Mouse (Mus musculus) CH12.LX (cell line): ENCODE measurements around the gene Tmem255b. TPM values are rescaled to one million over a fixed set of nuclear protein-coding genes. Genes with fewer than 3 reads are reported as not detected.

Source experiments
- DNase-seq: peaks from one replicate; pipeline ENCODE4 v3.0.0-alpha.2; 2013; ENCODE audit errors: extremely low read depth
- H3K27ac ChIP-seq: 2 replicates; pipeline ENCODE4 v1.5.1; 2012; ENCODE audit warnings: low read depth, mild to moderate bottlenecking, control low read depth, moderate library complexity; ENCODE audit not compliant: insufficient read depth
- H3K27me3 ChIP-seq: replicated peaks from 2 replicates; pipeline ENCODE3; 2012; ENCODE audit warnings: inconsistent platforms
- H3K36me3 ChIP-seq, 2 experiments: replicated peaks in 1 of 2; 2 replicates each; pipeline versions ENCODE3 to v1.6.1; 2012; ENCODE audit warnings: inconsistent platforms in 1 of 2, low read length in 1 of 2, mild to moderate bottlenecking in 1 of 2, mixed read lengths in 1 of 2, moderate library complexity in 1 of 2; ENCODE audit not compliant: control insufficient read depth in 1 of 2, insufficient read depth in 1 of 2
- H3K4me1 ChIP-seq, 2 experiments: 2 replicates each; pipeline ENCODE4 v1.6.1; 2012; ENCODE audit warnings: inconsistent platforms in 1 of 2, moderate library complexity in 1 of 2; ENCODE audit not compliant: insufficient read depth in 2 of 2, control insufficient read depth in 1 of 2
- H3K4me2 ChIP-seq: 2 replicates; pipeline ENCODE4 v1.6.1; 2012; ENCODE audit warnings: low read depth, mild to moderate bottlenecking, control low read depth; ENCODE audit not compliant: poor library complexity, insufficient read depth, severe bottlenecking
- H3K4me3 ChIP-seq, 3 experiments: fragments of 150-350 bp in 1 of 3; sonication (generic) in 1 of 3; replicated peaks in 1 of 3; 2 replicates each; pipeline versions ENCODE3 to v1.5.1; 2011 to 2012; ENCODE audit warnings: low read depth in 2 of 3, low read length in 2 of 3, mild to moderate bottlenecking in 2 of 3, moderate library complexity in 2 of 3, control low read depth in 1 of 3, improper control_type of control experiment in 1 of 3, inconsistent platforms in 1 of 3, mixed read lengths in 1 of 3; ENCODE audit not compliant: poor library complexity in 1 of 3
- H3K79me2 ChIP-seq: replicated peaks from 2 replicates; pipeline ENCODE4 v1.6.1; 2012; ENCODE audit warnings: mild to moderate bottlenecking, moderate library complexity; ENCODE audit not compliant: control insufficient read depth, poor library complexity, insufficient read depth, severe bottlenecking; ENCODE audit errors: extremely low read depth
- H3K9ac ChIP-seq: 2 replicates; pipeline ENCODE4 v1.6.1; 2012; ENCODE audit warnings: low read depth, mild to moderate bottlenecking, control low read depth, moderate library complexity; ENCODE audit not compliant: insufficient read depth
- H3K9me3 ChIP-seq: replicated peaks from 2 replicates; pipeline ENCODE3; 2012; ENCODE audit warnings: low read length, inconsistent platforms, mixed read lengths
- CHD1 ChIP-seq: IDR thresholded peaks from 2 replicates; pipeline ENCODE4 v1.6.1; 2012; ENCODE audit warnings: low read depth, low read length, improper control_type of control experiment, inconsistent platforms
- CHD2 ChIP-seq: IDR thresholded peaks from 2 replicates; pipeline ENCODE4 v1.6.1; 2011; ENCODE audit warnings: low read length, improper control_type of control experiment
- CTCF ChIP-seq, 2 experiments: IDR thresholded peaks in 1 of 2; conservative IDR thresholded peaks in 1 of 2; 2 replicates each; pipeline ENCODE4 v1.5.1; 2011 to 2012; ENCODE audit warnings: low read depth in 2 of 2, low read length in 2 of 2, improper control_type of control experiment in 1 of 2, inconsistent platforms in 1 of 2, mild to moderate bottlenecking in 1 of 2, moderate library complexity in 1 of 2
- ELF1 ChIP-seq: IDR thresholded peaks from 2 replicates; pipeline ENCODE4 v1.6.1; 2014; ENCODE audit warnings: low read depth, mild to moderate bottlenecking, inconsistent platforms, low read length, improper control_type of control experiment
- JUN ChIP-seq: IDR thresholded peaks from 2 replicates; pipeline ENCODE4 v1.6.1; 2011; ENCODE audit warnings: low read depth, mild to moderate bottlenecking, low read length, improper control_type of control experiment, moderate library complexity; ENCODE audit not compliant: insufficient read depth
- JUND ChIP-seq: conservative IDR thresholded peaks from 2 replicates; pipeline ENCODE4 v1.6.1; 2011; ENCODE audit warnings: low read depth, low read length, improper control_type of control experiment
- KAT2A ChIP-seq: IDR thresholded peaks from 2 replicates; pipeline ENCODE4 v1.6.1; 2012; ENCODE audit warnings: low read length, improper control_type of control experiment, inconsistent platforms; ENCODE audit not compliant: insufficient replicate concordance
- MEF2A ChIP-seq: IDR thresholded peaks from 2 replicates; pipeline ENCODE4 v1.6.1; 2014; ENCODE audit warnings: low read depth, mild to moderate bottlenecking, inconsistent platforms, low read length, improper control_type of control experiment, borderline replicate concordance
- MYC ChIP-seq: IDR thresholded peaks from 2 replicates; pipeline ENCODE4 v1.6.1; 2011; ENCODE audit warnings: low read depth, mild to moderate bottlenecking, improper control_type of control experiment, low read length
- NRF1 ChIP-seq: IDR thresholded peaks from 2 replicates; pipeline ENCODE4 v1.6.1; 2014; ENCODE audit warnings: low read depth, mild to moderate bottlenecking, inconsistent platforms, low read length, improper control_type of control experiment, moderate library complexity
- PAX5 ChIP-seq: IDR thresholded peaks from 2 replicates; pipeline ENCODE4 v1.6.1; 2012; ENCODE audit warnings: low read length, inconsistent platforms, mixed read lengths
- POLR2AphosphoS2 ChIP-seq: IDR thresholded peaks from 2 replicates; pipeline ENCODE4 v1.6.1; 2011; ENCODE audit warnings: low read depth, low read length, improper control_type of control experiment
- SIN3A ChIP-seq: IDR thresholded peaks from 2 replicates; pipeline ENCODE4 v1.6.1; 2012; ENCODE audit warnings: low read length, improper control_type of control experiment, inconsistent platforms
- SMC3 ChIP-seq: IDR thresholded peaks from 2 replicates; pipeline ENCODE4 v1.6.1; 2011; ENCODE audit warnings: low read depth, low read length, improper control_type of control experiment
- TBP ChIP-seq: conservative IDR thresholded peaks from 2 replicates; pipeline ENCODE4 v1.6.1; 2011; ENCODE audit warnings: low read depth, low read length, improper control_type of control experiment
- UBTF ChIP-seq: IDR thresholded peaks from 2 replicates; pipeline ENCODE4 v1.6.1; 2012; ENCODE audit warnings: low read depth, mild to moderate bottlenecking, inconsistent platforms, low read length, improper control_type of control experiment, moderate library complexity
- USF2 ChIP-seq: conservative IDR thresholded peaks from 2 replicates; pipeline ENCODE4 v1.6.1; 2011; ENCODE audit warnings: low read depth, low read length, improper control_type of control experiment
- ZMIZ1 ChIP-seq: IDR thresholded peaks from 2 replicates; pipeline ENCODE4 v1.6.1; 2012; ENCODE audit warnings: low read depth, mild to moderate bottlenecking, inconsistent platforms, low read length, improper control_type of control experiment
- dilution Hi-C: fragments of 300-500 bp; cut with MboI; formaldehyde crosslinking; loops from 2 replicates; pipeline ENCODE4 v1.14.3; 2020; ENCODE audit warnings: low sequenced_read_pairs; ENCODE audit not compliant: extremely low pct_unique_long_range_greater_than_20kb, extremely low pct_ligation_motif_present
- in situ Hi-C: fragments of 300-500 bp; cut with MboI; formaldehyde crosslinking; loops from 3 replicates; pipeline ENCODE4 v1.14.3; 2019; ENCODE audit warnings: low sequenced_read_pairs, low pct_ligation_motif_present, low pct_unique_long_range_greater_than_20kb, mixed read lengths
- polyA plus RNA-seq: library from polyadenylated mRNA; unstranded; fragments of >175 nt; gene quantifications from 2 replicates; pipeline ENCODE4 v1.2.1, GENCODE M21; 2012; ENCODE audit warnings: low read depth; ENCODE audit not compliant: insufficient read length
- total RNA-seq, 2 experiments: library from RNA; depleted of rRNA; stranded (reverse); fragments of 300-350 nt in 1 of 2; fragments of >200 nt in 1 of 2; gene quantifications; 2 replicates each; pipeline ENCODE4 v1.2.3; 2012 to 2014

The Tmem255b gene
- total and polyA plus RNA-seq, 3 experiments, result not detected

DNA sequence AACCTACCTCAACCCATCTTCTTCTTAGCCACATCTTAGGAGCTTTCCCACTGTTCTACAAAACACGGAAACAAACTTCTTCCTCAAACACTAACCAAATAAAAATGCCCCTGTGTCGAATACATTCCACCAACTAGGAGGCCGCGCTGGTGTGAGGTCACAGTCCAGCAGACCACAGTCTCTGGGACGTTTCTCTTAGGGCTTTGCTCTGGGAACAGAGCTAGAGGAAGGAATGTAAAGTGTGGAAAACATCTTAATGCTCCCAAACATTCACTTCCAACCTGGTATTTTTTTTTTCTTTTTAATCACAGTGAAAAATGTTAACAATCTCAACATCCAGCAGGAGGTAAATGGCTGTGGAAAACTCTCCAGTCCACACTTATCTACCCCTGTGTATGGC is 81.7 kb downstream of the Tmem255b start:
- Histone ChIP-seq H3K4me2 (no peak overlapping the region), H3K4me1 (no peaks in the 10 kb centered on the region), H3K27me3 (peaks cover 31% of the 10 kb centered on the region), H3K9me3 (peaks cover 4% of the 10 kb centered on the region), H3K9ac (no peak overlapping the region), H3K36me3 (no peaks in the 10 kb centered on the region), H3K27ac (no peak overlapping the region), H3K4me3 (no peak overlapping the region), H3K79me2 (no peaks in the 10 kb centered on the region)
- TF ChIP-seq CHD1 (no peak), SIN3A (no peak), MYC (no peak), KAT2A (no peak), CTCF (conservative IDR thresholded peaks at IDR 0.05 in 1 of 2, IDR thresholded peaks at IDR 0.05 in 1 of 2; ENCODE audit: low read depth in 2 of 2, low read length in 2 of 2) (no peak), NRF1 (no peak), PAX5 (no peak), JUN (no peak), ELF1 (no peak), TBP (no peak), USF2 (no peak), ZMIZ1 (no peak), POLR2AphosphoS2 (no peak), UBTF (no peak)
- in situ Hi-C loops (no loop called here), dilution Hi-C loops (no loop called here)
- no peak for DNase-seq

DNA sequence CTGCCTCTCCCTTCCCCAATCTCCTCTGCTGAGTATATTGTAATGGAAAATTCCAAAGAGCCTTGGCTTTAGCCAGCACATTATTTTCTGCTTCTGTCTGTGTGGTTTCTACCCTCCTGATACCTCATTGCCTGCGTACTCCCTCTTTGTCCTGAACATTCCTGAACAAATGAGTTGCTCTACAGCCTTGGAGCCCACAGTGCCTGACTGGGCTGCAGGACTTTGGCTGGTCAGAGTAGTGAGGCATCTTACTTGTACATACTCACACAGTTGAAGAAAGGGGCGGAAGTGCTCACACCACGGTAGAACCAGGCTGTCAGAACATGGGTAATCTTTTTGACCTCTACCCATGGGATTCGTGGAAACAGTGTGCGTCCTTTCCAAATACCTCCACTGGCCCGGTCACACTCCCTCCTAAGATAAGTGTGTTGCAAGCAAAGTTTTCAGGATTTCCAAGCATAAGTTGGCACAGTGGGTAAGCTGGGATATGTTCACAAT is 82.3 kb downstream of the Tmem255b start:
- Histone ChIP-seq H3K27ac (no peak overlapping the region), H3K4me1 (no peaks in the 10 kb centered on the region), H3K4me3 (no peak overlapping the region), H3K9me3 (peaks cover 4% of the 10 kb centered on the region), H3K36me3 (no peaks in the 10 kb centered on the region), H3K4me2 (no peak overlapping the region), H3K9ac (no peak overlapping the region), H3K79me2 (no peaks in the 10 kb centered on the region), H3K27me3 (peaks cover 37% of the 10 kb centered on the region)
- dilution Hi-C loops (no loop called here), in situ Hi-C loops (no loop called here)
- no peak for DNase-seq
- TF ChIP-seq SMC3 (no peak), CHD2 (no peak), JUND (no peak), MEF2A (no peak), CHD1 (no peak)

Other genes starting within 250 kb of the Tmem255b start
- gene Grtp1, start 234.6 kb upstream of the Tmem255b start, total RNA-seq (2012; rRNA removed), result 0.04 TPM in 2 replicates
- not detected in 2 replicates for gene Grtp1, start 234.6 kb upstream of the Tmem255b start, total RNA-seq (2014; rRNA removed)
- gene Grtp1, start 234.6 kb upstream of the Tmem255b start, polyA plus RNA-seq, result 0.13 and 0.19 TPM in 2 replicates
- gene Adprhl1, start 181.0 kb upstream of the Tmem255b start, total RNA-seq (2012; rRNA removed), result not detected in 2 replicates
- not detected in 2 replicates for gene Adprhl1, start 181.0 kb upstream of the Tmem255b start, total RNA-seq (2014; rRNA removed)
- not detected in 2 replicates for gene Adprhl1, start 181.0 kb upstream of the Tmem255b start, polyA plus RNA-seq
- 13.2 and 15.4 TPM in 2 replicates for gene Dcun1d2, start 147.1 kb upstream of the Tmem255b start, total RNA-seq (2012; rRNA removed)
- 14.4 and 14.9 TPM in 2 replicates for gene Dcun1d2, start 147.1 kb upstream of the Tmem255b start, total RNA-seq (2014; rRNA removed)
- 14.7 and 15.4 TPM in 2 replicates for gene Dcun1d2, start 147.1 kb upstream of the Tmem255b start, polyA plus RNA-seq
- gene Tmco3, start 147.0 kb upstream of the Tmem255b start, total RNA-seq (2012; rRNA removed), result 12.4 and 15.1 TPM in 2 replicates
- 7.3 and 8.4 TPM in 2 replicates for gene Tmco3, start 147.0 kb upstream of the Tmem255b start, total RNA-seq (2014; rRNA removed)
- 9.7 and 10.1 TPM in 2 replicates for gene Tmco3, start 147.0 kb upstream of the Tmem255b start, polyA plus RNA-seq
- 189 and 226 TPM in 2 replicates for gene Tfdp1, start 96.4 kb upstream of the Tmem255b start, total RNA-seq (2012; rRNA removed)
- 338 and 351 TPM in 2 replicates for gene Tfdp1, start 96.4 kb upstream of the Tmem255b start, total RNA-seq (2014; rRNA removed)
- gene Tfdp1, start 96.4 kb upstream of the Tmem255b start, polyA plus RNA-seq, result 288 and 301 TPM in 2 replicates
- gene Atp4b, start 38.4 kb upstream of the Tmem255b start, total RNA-seq (2012; rRNA removed), result not detected in 2 replicates
- not detected in 2 replicates for gene Atp4b, start 38.4 kb upstream of the Tmem255b start, total RNA-seq (2014; rRNA removed)
- gene Atp4b, start 38.4 kb upstream of the Tmem255b start, polyA plus RNA-seq, result not detected in 2 replicates
- not detected in 2 replicates for gene Grk1, start 30.1 kb upstream of the Tmem255b start, total RNA-seq (2012; rRNA removed)
- not detected in 2 replicates for gene Grk1, start 30.1 kb upstream of the Tmem255b start, total RNA-seq (2014; rRNA removed)
- not detected in 2 replicates for gene Grk1, start 30.1 kb upstream of the Tmem255b start, polyA plus RNA-seq
- not detected in 2 replicates for gene Gas6, start 59.3 kb downstream of the Tmem255b start, total RNA-seq (2012; rRNA removed)
- not detected in 2 replicates for gene Gas6, start 59.3 kb downstream of the Tmem255b start, total RNA-seq (2014; rRNA removed)
- gene Gas6, start 59.3 kb downstream of the Tmem255b start, polyA plus RNA-seq, result not detected in 2 replicates
- not detected in 2 replicates for gene 1700029H14Rik, start 127.3 kb downstream of the Tmem255b start, total RNA-seq (2012; rRNA removed)
- not detected in 2 replicates for gene 1700029H14Rik, start 127.3 kb downstream of the Tmem255b start, total RNA-seq (2014; rRNA removed)
- not detected in 2 replicates for gene 1700029H14Rik, start 127.3 kb downstream of the Tmem255b start, polyA plus RNA-seq
- gene Rasa3, start 242.4 kb downstream of the Tmem255b start, total RNA-seq (2012; rRNA removed), result 20.0 and 28.5 TPM in 2 replicates
- 13.6 TPM in 2 replicates for gene Rasa3, start 242.4 kb downstream of the Tmem255b start, total RNA-seq (2014; rRNA removed)
- gene Rasa3, start 242.4 kb downstream of the Tmem255b start, polyA plus RNA-seq, result 12.8 and 13.7 TPM in 2 replicates